Mouse (Mus musculus): Measurements from ENCODE around the gene 4930579F01Rik.
A peak's percentile ranks its signal among the peaks of the same experiment; 100 is the strongest.
"Not testable (repeated sequence)": the region's sequence is repeated elsewhere in the genome, so short reads cannot be mapped to it uniquely, and the experiment has no call there.

Gene 4930579F01Rik

GRCm38 (mm10) chr3:138144642-138145171, 48.9 kb downstream of the 4930579F01Rik start, which contains the start of gene Mttp:
Gene Mttp (minus strand): TSS chr3:138144968.
- DNase-seq (ENCODE audit: low spot score in 2 of 2), result peak; percentile 75 to 86

GRCm38 (mm10) chr3:138144060-138144641, 49.5 kb downstream of the 4930579F01Rik start:
- DNase-seq (ENCODE audit: low spot score in 2 of 2), result no peak

DNA sequence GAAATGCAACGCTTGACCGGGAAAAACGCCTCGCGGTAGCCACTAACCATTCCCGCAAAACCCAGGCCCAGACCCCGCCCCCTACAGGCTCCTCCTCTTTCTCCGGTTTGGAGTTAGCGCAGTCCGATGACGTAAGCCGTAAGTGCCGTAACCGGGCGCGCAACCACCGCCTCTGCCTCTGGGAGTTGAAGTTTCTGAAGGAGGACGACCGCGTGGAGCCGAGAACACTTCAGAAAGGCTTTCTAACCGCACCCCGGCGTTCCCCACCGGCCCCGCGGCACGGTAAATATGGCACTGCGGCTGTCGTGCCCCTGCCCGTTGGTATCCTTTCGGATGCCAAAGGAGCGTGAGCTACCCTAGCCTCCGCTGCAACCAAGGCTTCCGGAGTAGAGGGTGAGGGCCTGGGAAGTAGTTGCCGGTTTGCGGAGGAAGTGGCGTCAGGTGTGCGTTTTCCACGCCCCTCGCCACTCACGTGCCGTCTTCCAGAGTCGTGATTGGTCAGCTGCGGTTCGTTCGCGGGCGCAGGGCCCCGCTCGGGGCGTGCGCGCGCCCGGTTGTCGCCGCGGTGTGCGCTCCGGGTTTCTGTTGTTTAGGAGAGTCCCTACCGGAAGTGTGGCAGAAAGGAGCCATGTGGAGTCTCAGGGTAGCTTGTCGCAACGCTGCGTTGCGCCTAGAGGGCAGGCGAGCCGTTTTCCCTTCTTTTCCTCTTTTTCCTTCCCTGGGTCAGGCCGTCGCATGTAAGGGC, 50.1 kb downstream of the 4930579F01Rik start, which contains the start of gene Trmt10a:
TSS of gene Trmt10a (plus strand) at position 134 of the 745 bp plus-strand sequence.
- peak; percentile 94 to 97 for DNase-seq (ENCODE audit: low spot score in 2 of 2)

- DNase-seq (ENCODE audit: low spot score in 2 of 2), result no peak
Observed at GRCm38 (mm10) chr3:138142733-138143314, 50.8 kb downstream of the 4930579F01Rik start.

GRCm38 (mm10) chr3:138142052-138142732, 51.4 kb downstream of the 4930579F01Rik start:
- no peak for DNase-seq (ENCODE audit: low spot score in 2 of 2)

GRCm38 (mm10) chr3:138139663-138140062, 54.0 kb downstream of the 4930579F01Rik start:
- no peak for DNase-seq (ENCODE audit: low spot score in 2 of 2)

GRCm38 (mm10) chr3:138138146-138138545, 55.5 kb downstream of the 4930579F01Rik start:
- DNase-seq (ENCODE audit: low spot score in 2 of 2), result not testable (repeated sequence)

DNA sequence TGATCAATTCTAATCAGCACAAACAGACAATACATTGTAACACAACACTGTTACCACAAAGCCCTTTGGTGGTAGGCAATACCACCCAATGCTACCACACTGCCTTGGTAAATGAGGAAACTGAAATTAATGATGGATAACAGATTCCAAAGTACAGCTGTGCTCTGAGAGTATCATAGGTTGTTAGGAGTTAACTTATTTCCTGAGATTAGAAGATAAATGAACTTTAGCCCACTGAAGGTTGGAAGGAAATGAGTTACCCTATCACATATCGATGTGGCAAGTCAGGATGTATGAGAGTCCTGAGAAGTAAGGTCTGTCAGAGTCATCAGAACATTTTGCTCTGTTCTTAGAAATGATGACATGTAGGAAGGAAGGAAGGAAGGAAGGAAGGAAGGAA, 59.1 kb downstream of the 4930579F01Rik start:
- DNase-seq (ENCODE audit: low spot score in 2 of 2), result no peak

DNA sequence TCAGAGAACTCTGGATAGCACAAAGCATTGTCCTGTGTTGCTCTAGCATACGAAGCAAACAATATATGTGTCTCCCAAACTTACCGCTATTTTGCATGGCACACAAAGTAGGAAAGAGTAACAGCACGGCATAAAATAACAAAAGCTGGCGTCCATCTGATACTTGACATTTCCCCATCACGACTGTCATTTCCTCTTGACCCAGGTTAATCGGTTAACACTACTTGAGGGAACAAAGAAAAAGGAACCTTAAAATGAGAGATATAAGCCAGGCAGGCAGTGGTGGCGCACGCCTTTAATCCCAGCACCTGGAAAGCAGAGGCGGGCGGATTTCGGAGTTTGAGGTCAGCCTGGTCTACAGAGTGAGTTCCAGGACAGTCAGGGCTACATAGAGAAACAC, 59.7 kb downstream of the 4930579F01Rik start:
- no peak for DNase-seq (ENCODE audit: low spot score in 2 of 2)

DNA sequence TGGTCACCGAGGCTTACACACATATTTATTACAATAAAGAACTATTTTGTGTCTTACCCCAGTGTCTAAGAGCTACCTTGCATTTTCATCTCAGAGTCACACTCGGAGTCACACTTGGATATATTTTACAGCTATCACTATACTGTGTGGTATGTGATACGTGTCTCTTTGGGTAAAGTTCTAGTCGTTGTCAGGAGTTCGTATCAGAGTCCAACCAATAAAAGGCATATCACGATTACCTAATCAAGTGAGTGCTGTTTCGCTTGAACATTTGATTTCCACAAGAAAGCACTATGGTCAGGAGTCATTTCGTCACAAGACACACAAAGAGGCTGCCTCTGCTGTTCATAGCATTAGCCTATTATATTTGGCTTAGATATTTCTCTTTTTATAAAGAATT, 60.2 kb downstream of the 4930579F01Rik start:
- DNase-seq (ENCODE audit: low spot score in 2 of 2), result no peak

DNA sequence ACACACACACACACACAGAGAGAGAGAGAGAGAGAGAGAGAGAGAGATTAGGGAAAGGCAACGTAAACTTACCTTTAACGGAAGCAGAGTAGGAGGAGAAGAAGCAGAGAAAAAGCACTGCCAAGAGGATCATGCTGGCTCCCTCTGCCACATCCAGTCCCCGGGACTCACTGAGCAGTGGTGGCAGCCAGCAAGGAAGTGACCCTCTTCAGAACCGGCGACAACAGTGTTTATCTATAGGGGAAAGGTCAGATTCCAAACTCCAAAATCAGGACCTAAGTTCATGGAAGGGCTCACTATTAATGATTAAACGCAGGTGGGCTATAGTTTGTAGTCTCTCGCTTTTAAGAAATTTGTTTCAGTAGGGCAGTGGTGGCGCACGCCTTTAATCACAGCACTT, 62.5 kb downstream of the 4930579F01Rik start:
- no peak for DNase-seq (ENCODE audit: low spot score in 2 of 2)

DNA sequence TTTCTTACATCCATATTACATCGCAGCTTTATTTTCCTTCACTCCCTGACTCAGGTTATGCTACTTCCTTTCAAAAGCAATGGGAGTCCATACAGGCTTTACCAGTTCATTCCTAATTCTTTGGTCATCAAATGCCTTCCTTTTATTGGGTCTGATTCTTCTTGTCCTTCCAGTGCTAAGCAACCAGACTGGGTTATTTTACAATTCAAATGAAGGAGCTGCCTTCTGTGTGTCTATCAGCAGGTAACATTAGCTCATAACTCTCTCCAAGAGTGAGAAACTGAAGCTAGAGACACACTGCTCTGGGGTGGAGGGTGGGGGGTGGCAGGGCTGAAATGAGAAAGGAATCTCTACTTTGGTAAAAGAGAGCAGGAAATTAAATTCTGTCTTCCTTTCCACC, 62.9 kb downstream of the 4930579F01Rik start:
- no peak for DNase-seq (ENCODE audit: low spot score in 2 of 2)

- DNase-seq (ENCODE audit: low spot score in 2 of 2), result no peak
Observed at GRCm38 (mm10) chr3:138129110-138129509, 64.5 kb downstream of the 4930579F01Rik start.

- no peak for DNase-seq (ENCODE audit: low spot score in 2 of 2)
Observed at GRCm38 (mm10) chr3:138123842-138124241, 69.8 kb downstream of the 4930579F01Rik start.

DNA sequence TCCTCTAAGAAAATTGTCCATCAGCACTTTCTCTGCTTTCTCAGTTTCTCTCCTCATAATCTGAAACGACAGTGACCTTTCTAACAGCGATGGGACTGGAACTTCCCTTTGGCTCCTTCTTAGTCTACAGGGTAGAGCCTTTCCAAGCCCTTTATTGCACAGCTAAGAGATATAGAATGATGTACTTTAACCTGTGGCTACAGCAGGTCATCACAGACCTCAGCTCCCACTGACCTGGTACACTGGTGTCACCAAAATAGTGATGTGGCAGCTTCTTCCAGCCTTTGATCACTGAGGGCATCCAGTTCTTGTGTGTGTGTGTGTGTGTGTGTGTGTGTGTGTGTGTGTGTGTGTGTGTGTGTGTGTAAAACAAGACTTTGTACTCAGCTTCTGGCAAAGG, 72.2 kb downstream of the 4930579F01Rik start:
- DNase-seq (ENCODE audit: low spot score in 2 of 2), result no peak

- no peak for DNase-seq (ENCODE audit: low spot score in 2 of 2)
Observed at GRCm38 (mm10) chr3:138119444-138120105, 74.0 kb downstream of the 4930579F01Rik start.

GRCm38 (mm10) chr3:138118831-138119230, 74.8 kb downstream of the 4930579F01Rik start:
- DNase-seq (ENCODE audit: low spot score in 2 of 2), result no peak

DNA sequence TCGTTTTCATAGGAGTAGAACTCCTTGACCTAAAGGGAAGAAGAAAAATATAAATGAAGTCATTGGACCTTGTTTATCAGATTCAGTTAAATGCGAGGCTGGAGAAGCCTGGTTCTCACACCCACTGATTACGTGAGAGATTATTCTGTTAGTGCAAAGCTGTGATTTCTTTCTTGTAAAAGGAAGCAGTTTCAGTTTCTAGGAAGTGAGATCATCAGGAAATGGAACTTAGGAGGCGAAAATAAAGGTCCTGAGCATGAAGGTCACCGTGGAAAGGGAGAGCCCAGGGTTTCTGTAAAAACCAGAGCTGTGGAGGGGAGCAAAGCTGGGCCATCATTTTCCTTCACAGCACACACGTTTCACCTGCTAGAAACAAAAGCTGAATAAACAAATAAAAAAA, 75.2 kb downstream of the 4930579F01Rik start:
- no peak for DNase-seq (ENCODE audit: low spot score in 2 of 2)

DNA sequence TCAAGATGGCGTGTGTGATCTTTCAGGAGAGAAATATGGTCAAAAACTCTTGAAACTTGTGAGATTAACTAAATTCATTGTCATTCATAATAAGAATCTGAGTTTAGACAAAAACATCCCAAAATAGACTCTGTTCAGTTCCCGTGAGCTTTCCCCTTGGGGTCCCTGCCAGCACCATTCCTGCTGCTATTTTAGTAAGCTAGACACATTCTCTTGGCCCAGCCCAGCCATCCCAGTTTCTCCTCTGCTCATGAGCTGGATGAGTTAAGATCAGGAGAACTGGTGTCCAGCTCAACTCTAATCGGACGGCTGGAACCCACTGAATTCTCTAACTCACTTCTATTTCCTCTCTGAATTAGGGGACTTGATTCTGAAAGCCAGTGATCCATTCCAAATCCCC, 76.8 kb downstream of the 4930579F01Rik start:
- DNase-seq (ENCODE audit: low spot score in 2 of 2), result no peak

DNA sequence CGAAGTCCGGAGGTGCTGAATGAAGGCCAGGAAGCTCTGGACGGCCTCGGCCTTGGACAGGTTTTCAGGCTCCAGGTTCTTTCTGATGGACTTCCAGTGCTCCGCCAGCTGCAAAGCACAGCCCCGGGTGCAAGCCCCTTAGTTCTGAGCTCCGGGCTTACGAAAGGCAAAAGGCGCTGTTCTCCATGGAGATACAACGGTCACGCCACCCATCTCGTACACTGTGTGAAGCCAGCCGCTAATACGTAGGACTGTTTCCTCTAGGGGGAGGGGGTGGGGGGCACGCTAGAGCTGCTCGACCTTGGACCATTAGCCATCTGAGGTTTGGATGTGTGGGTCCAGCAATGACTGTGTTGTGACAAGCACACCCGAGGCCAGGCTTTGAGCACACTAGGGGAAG, 79.5 kb downstream of the 4930579F01Rik start:
- no peak for DNase-seq (ENCODE audit: low spot score in 2 of 2)
